Mouse (Mus musculus) liver, postnatal 0 days (tissue): ENCODE data around the gene Tdrkh.

ENCODE experiments used
- CTCF ChIP-seq: sonication (generic); IDR thresholded peaks from 2 replicates; pipeline ENCODE4 v1.5.1; 2016; ENCODE audit warnings: antibody characterized with exemption, low read depth
- EP300 ChIP-seq: IDR thresholded peaks from 2 replicates; pipeline ENCODE4 v1.6.1; 2016; ENCODE audit warnings: antibody characterized with exemption, low read depth, mild to moderate bottlenecking

DNA sequence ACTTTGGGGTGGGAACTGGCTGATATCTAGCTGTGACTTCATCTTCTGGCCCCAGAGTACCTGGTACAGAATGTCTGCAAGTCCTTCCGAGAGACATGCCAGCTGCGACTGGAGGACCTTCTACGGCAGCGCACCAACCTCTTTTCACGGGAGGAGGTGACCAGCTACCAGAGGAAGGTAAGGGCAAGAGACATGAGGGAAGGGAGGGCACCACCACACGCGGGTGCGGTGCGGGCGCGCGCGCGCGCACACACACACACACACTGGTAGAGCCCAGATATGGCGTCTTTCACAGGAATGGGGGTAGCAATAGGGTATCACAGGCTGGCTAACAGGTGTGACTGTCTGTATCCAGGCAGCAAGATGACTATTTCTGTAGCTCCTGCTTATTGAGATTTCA is 23.7 kb upstream of the Tdrkh start:
- TF ChIP-seq CTCF (no peak), EP300 (no peak)
